Mouse (Mus musculus) embryonic stem cell, embryonic (primary cell): Measurements from ENCODE around the gene Tbx2.

Experiments
- CTCF ChIA-PET, 4 experiments: fragments of 300-600 bp in 2 of 4; fragments of 350-600 bp in 2 of 4; sonication (Branson Sonifier 250); formaldehyde crosslinking; loops; one replicate each; lab custom pipeline; 2022; ENCODE audit warnings: inconsistent platforms in 2 of 4; lab: Charles Lee
- POLR2A ChIA-PET, 4 experiments: fragments of 300-600 bp in 2 of 4; fragments of 350-600 bp in 2 of 4; sonication (Branson Sonifier 250); formaldehyde crosslinking; loops; one replicate each; lab custom pipeline; 2022; ENCODE audit warnings: antibody characterized with exemption in 4 of 4, inconsistent platforms in 1 of 4; lab: Charles Lee

The Tbx2 gene

GRCm38 (mm10) chr11:85888451-85888961, 56.2 kb downstream of the Tbx2 start:
- CTCF ChIA-PET = interaction anchor here in 1 of 4 experiments (1.0 to 2.0 kb wide), 2 partner anchors 12 to 84 kb away, joined by 4 to 5 read pairs; no protein-coding TSS in a partner anchor
- POLR2A ChIA-PET = interaction anchor here (0.6 to 2.5 kb wide), 11 partner anchors 10 to 1997 kb away, joined by 3 to 21 read pairs (median 3); partner anchors contain the start of genes Aatf (in 1 of the 4) and Prr11 (in 1 of the 4)

- ChIA-PET CTCF (interaction anchor here in 2 of 4 experiments (0.9 to 2.0 kb wide), 2 partner anchors 11 to 83 kb away, joined by 3 to 5 read pairs; no protein-coding TSS in a partner anchor), POLR2A (interaction anchor here in 3 of 4 experiments (0.7 to 2.5 kb wide), 7 partner anchors 10 to 1376 kb away, joined by 3 to 21 read pairs (median 3); partner anchors contain the start of genes Aatf (in 1 of the 3) and Prr11 (in 1 of the 3))
Observed at GRCm38 (mm10) chr11:85889056-85889729, 56.8 kb downstream of the Tbx2 start.

DNA sequence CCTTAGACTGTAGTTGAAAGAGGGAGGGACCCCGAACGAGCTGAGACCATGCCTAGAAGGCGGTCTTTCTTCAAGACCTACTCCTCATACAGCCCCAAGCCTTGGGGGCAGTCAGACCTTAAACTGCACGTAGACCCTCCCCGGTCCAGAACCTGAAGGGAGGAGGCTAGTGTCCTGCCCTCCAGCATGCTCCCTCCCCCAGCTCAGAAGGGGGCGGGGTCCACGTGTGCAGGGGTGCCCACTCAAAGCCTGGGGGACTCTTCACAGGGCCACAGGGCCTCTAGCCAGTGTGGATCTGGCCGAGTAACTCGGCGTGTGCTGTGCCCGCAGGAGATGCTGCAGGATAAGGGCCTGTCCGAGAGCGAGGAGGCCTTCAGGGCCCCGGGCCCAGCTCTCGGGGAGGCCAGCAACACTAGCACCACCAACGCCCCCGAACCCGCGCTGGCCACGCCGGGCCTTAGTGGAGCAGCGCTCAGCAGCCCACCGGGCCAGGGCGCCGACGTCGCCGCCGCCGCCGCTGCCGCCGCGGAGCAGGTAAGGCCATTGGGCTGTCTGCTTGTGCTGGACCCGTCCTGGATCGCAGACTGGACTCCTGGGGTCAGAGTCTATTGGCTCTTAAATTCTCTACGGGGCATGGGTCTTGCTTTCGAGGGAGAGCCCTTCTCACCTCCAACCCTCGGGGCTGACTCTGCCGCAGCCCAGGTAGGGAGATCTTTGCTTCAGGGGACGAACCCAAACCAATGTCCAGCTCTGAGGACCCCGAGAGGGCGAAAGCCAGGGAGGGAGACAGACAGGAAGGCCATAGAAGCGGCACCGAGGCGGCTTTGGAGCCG, 57.6 kb downstream of the Tbx2 start:
- ChIA-PET CTCF (interaction anchor here in 3 of 4 experiments (0.5 to 2.0 kb wide), 4 partner anchors 10 to 570 kb away, joined by 3 to 7 read pairs (median 4); no protein-coding TSS in a partner anchor), POLR2A (interaction anchor here in 2 of 4 experiments (1.0 to 2.5 kb wide), 8 partner anchors 8 to 1218 kb away, joined by 3 to 21 read pairs (median 3); partner anchors contain the start of gene Prr11 (in 1 of the 2))

- POLR2A ChIA-PET = interaction anchor here in 2 of 4 experiments (1.0 to 1.5 kb wide), 4 partner anchors 9 to 34 kb away, joined by 3 to 6 read pairs (median 4); no protein-coding TSS in a partner anchor
- CTCF ChIA-PET = interaction anchor here in 2 of 4 experiments (0.5 to 0.7 kb wide), 6 partner anchors 12 to 570 kb away, joined by 3 to 7 read pairs (median 4); partner anchors contain the start of gene Gm11444 (in 1 of the 2)
Observed at GRCm38 (mm10) chr11:85890563-85890845, 58.2 kb downstream of the Tbx2 start.

GRCm38 (mm10) chr11:85891010-85891691, 58.8 kb downstream of the Tbx2 start:
- CTCF ChIA-PET = interaction anchor here in 2 of 4 experiments (0.6 to 0.7 kb wide), 4 partner anchors 40 to 527 kb away, joined by 3 to 5 read pairs (median 4); partner anchors contain the start of gene Gm11444 (in 1 of the 2)

More at GRCm38 (mm10) chr11:85891010-85891691, 58.8 kb downstream of the Tbx2 start:
- POLR2A ChIA-PET = interaction anchor here in 3 of 4 experiments (0.7 to 1.5 kb wide), 5 partner anchors 9 to 1926 kb away, joined by 3 to 6 read pairs (median 4); no protein-coding TSS in a partner anchor
